Mouse (Mus musculus) spleen, postnatal 14 days (tissue): Measurements from ENCODE around the gene Gm6525.

ENCODE experiments used
- DNase-seq, 2 experiments: peaks; one replicate each; pipeline ENCODE4 v3.0.0; 2021 to 2022; ENCODE audit warnings: low spot score in 2 of 2

Gm6525 gene

GRCm38 (mm10) chr3:84211340-84211875, 37.5 kb downstream of the Gm6525 start:
- DNase-seq: no peak

GRCm38 (mm10) chr3:84214501-84214900, 40.6 kb downstream of the Gm6525 start:
- DNase-seq: no peak

- no peak for DNase-seq
Measured at GRCm38 (mm10) chr3:84215253-84215652, 41.3 kb downstream of the Gm6525 start.

- no peak for DNase-seq
Measured at GRCm38 (mm10) chr3:84215743-84216360, 41.9 kb downstream of the Gm6525 start.

- no peak for DNase-seq
Measured at GRCm38 (mm10) chr3:84217118-84217960, 43.4 kb downstream of the Gm6525 start.

- no peak for DNase-seq
Measured at GRCm38 (mm10) chr3:84217961-84218351, 44.1 kb downstream of the Gm6525 start.

GRCm38 (mm10) chr3:84218498-84218897, 44.6 kb downstream of the Gm6525 start:
- DNase-seq: no peak

- no peak for DNase-seq
Measured at GRCm38 (mm10) chr3:84219166-84219710, 45.3 kb downstream of the Gm6525 start.

- no peak for DNase-seq
Measured at GRCm38 (mm10) chr3:84219720-84220273, 45.9 kb downstream of the Gm6525 start.

GRCm38 (mm10) chr3:84220326-84220725, 46.4 kb downstream of the Gm6525 start:
- DNase-seq: no peak

GRCm38 (mm10) chr3:84220748-84221147, 46.8 kb downstream of the Gm6525 start:
- no peak for DNase-seq
